Mouse (Mus musculus) layer of hippocampus, postnatal 36 days (tissue): Measurements from ENCODE around the gene Pdzd7. TPM values are rescaled to one million over a fixed set of nuclear protein-coding genes. Genes with fewer than 3 reads are reported as not detected.

Experiments
- DNase-seq, 2 experiments: peaks; one replicate each; pipeline ENCODE4 v3.0.0; 2022
- total RNA-seq, 2 experiments: library from RNA; stranded (reverse); gene quantifications; 2 replicates each; pipeline ENCODE4 v1.2.3; 2021

The Pdzd7 gene
- total RNA-seq, 2 experiments from 2014 or later: 2.2 to 3.4 TPM

DNA sequence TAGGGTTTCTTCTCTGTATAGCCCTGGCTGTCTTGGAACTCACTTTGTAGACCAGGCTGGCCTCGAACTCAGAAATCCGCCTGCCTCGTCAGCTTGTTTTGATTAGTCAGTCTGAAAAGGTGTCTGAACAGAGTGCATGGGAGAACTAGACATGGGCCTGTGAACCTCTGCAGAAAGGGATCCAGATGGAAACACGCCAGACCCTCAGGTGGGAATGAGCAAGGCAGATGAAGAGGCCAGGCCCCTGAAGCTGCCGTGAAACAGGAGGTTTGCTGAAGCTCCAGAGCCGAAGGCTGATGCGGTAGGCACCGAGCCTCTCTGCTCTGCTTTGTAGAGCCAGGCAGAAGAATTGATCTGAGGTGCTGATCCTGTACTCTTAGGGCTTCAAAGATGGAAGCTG, 33.3 kb downstream of the Pdzd7 start:
- no peak for DNase-seq

DNA sequence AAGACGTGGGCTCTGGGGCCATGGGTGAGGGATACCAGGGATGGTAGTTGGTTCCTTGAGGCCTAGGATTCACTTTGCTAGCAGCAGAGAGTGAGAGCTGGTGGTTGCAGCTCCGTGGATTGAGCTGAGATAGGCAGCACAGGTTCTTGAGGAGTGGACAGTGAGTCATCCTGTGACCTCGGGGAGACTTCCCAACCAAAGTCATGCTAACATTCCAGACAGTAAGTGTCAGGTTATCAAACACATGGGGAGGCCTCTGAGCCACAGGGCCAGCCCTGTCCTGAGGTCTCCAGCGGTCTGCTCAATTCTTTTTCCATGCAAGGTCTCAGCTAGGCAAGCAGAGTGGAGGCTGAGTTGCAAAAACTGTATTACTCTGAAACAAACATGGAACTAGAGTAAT, 34.9 kb downstream of the Pdzd7 start:
- DNase-seq: no peak

DNA sequence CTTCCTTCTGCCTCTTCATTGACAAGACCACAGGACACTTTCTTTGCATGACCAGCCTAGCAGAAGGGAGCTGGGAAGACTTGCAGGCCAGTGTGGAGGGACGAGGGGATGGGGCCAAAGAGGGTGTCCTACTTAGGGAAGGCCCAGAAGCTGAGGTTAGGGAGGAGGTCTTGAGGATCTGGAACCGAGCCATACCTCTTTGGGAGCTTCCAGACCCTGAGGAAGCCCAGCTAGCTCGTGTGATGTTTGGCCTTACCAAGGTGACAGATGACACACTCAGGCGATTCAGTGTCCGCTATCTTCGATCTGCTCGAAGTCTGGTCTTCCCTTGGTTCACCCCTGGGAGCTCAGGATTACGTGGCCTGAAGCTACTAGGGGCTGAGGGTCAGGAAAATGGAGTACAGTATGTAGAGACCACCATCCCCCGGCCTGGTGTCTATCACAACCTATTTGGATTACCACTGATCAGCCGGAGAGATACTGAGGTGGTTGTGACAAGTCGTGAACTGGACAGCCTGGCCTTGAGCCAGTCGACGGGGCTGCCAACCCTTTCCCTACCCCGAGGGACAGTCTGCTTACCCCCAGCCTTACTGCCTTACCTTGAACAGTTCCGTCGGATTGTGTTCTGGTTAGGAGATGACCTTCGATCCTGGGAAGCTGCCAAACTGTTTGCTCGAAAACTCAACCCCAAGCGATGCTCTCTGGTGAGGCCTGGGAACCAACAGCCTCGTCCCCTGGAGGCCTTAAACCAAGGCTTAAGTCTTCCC, 37.9 kb downstream of the Pdzd7 start:
- no peak for DNase-seq

DNA sequence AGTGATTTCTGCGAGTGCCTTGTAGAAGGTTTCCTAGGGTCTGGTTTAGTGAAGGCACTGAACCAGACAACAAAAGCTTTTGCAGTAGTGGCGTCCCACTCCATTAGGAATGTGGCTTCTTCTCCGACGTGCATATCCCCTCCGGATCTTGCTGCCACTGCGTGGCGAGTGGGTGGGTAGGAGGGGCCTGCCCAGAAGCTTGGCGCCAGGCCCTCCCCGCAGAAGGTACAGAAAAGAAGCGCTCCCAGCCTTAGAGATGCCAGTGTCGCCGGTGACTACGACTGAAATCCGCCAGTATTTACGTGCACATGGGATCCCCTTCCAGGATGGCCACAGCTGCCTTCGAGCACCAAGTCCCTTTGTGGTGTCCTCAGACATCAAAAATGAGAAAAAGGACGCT, 38.5 kb downstream of the Pdzd7 start:
- DNase-seq: no peak

DNA sequence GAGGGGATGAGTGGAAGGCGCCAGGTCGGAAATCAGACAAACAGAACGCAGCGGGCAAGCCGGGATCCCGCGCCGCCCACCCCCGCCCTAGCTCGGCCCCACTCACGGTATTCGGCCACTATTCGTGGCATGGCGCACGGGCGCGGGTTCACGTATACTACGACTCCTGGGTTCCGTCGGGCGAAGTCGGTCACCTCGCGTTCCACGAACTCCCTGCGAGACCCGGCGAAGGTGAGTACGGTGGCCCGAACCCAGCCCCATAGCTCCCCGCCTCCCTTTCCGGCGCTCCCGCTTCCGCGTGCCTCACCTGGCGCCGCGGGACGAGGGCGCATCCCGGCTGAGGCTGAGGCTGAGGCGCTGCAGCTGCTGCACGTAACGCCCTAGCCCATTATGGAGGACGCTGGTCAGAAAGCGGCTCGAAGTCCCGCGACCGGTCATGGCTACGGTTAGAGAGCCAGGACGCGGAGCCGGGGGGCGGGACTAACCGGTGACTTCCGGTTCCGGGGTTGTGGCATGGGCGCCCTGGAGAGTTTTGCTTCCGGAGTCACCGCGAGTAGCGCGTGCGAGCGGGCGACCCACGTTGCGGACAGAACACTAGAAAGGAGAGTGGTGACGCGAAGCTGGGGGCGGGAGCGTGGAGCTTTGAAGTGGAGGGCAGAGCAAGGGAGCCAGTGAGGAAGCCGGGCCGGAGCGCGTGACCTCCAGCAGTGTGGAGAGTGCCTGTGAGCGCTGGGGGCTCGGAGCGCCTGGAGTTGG, 39.4 kb downstream of the Pdzd7 start, which contains the start of gene Mrpl43:
Gene Mrpl43 (minus strand): TSS at position 486 of the 756 bp plus-strand sequence.
- DNase-seq: peak; percentile 95 to 96

DNA sequence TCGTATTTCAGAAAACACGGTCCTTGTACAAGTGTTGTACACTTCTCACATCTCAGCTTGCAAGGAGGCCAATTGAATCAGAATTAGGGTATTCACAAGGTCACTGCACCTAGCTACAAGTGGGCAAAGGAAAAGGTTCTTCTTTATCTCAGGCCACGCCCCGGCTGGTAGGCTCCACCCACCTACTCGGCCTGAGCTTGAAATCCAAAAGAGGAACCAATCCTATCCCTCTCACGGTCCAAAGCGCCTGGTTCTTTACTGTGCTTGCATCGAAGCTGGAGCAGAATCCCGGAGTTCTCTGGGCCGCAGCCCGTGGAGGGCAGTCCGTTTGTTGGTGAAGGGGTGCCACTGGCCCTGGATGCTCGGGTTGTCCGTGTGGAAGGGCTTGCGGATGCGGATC, 40.1 kb downstream of the Pdzd7 start, which contains the start of gene Twnk:
Gene Twnk (plus strand): TSS at position 220 of the 400 bp plus-strand sequence.
- no peak for DNase-seq

DNA sequence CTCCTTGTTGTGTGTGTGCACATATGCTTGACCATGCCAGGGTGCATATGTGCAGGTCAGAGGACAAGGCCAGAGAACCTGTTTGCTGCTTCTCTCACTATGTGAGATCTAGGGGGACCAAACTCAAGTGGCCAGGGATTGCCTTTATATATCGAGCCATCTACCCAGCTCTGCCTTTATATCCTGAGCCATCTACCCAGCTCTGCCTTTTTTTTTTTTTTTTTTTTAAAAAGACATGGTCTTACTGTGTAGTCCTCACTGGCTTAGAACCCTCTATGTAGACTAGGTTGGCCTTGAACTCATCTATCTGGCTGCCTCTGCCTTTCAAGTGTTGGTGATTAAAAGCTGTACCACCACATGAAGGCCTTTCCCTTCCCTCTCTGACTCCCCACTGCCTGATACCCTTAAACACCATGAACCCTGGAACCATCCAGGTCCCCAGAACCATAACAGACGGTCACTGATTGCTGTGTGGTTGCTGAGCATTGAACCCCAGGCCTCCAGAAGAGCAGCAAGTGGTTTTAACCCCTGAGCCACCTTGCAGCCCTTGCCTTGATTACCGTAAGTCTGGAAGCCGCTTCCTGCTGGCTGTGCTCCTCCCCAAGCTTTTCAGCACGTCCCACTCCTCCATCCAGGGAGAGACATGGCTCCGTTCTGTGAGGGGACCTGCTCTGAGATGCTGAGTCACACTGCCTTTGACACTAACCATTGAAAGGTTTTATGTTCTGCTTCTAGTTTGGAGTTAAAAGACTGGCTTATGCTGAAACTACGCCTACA, 41.6 kb downstream of the Pdzd7 start:
- no peak for DNase-seq

DNA sequence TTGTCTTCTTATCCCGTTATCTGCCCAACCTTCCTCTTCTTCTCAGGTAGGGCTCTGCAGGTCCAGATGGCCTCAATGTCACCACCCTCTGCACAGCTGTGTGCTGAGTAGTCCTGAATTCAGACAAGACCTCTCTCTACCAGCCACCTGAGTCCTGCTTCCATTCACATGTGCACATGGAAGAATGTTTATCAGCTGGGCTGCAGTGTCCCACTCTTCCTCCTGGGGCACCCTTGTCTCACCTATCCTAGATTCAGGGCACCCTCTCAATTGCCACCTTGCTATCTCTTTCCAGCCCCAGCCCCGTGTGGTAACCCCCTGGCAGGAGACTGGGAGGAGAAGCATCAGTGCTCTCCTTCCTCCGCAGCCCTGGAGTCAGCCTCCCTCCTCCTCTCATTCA, 43.2 kb downstream of the Pdzd7 start:
- DNase-seq: no peak

DNA sequence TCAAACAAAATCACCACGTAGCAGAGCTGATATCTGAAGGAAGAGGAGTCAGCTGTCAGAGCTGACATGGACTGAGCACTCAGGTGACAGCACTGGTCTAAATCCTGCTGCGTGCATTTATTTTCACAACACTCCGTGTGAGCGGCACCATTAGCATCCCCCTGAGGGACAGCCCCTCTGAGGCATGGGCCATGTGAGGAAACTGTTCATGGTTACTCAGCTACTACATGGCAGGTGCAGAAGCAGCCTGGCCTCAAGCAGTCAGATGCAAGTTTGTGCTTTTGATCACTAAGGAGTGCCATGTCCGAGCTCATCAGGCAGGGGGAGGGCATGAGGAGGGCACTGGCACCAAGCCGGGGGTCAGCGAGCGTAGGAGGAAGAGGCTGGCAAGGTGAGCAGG, 45.9 kb downstream of the Pdzd7 start:
- DNase-seq: no peak

DNA sequence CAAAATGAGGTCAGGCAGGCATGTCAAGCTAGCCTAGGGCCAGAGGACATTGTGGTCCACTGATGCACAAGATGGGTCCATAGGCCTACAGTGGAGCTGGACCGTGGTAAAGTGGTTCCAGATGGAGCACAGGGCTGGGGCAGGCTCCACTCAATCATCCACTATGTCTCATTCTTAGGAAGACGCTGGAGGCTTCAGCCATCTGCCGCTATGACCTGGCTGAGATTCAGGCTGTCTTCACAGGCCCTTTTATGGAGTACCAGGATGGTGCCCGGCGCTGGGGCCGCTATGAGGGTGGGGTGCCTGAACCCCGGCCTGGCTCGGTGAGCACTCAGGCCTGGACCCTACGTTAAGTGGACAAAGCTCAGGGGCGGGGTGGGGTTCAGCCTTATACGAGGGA, 47.7 kb downstream of the Pdzd7 start:
- DNase-seq: no peak

DNA sequence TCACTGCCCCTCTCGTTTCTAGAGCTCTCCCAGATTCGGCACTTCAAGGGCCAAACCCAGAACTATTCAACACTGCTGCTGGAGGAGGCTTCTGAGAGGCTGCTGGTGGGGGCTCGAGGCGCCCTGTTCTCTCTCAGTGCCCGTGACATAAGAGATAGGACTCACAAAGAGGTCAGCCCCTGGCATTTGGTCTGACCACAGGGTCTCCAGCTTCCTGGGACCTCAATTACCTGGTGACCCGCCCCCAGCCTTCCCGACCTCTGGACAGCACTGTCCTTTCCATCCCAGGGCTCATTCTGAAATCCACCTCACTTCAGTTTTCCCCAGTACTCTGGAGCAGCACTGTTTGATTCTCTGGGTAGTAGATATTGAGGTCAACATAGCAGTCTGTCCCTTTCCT, 52.8 kb downstream of the Pdzd7 start:
- no peak for DNase-seq

DNA sequence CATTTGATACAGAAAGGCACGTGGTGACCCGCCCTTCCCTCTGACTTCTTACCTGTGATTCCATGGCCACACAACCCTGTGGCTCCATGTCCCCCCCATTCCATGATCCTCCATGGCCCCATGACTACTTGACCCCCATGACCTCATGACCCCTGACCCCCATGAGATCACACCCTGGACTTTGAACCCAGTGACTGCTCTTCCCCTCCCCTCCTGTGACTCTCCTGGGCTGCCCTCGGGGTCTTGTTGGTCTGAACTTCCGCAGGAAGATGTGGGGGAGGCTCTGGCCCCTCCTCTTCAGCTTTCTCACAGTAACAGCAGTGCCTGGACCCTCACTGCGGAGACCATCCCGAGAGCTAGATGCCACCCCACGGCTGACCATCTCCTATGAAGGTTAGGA, 53.3 kb downstream of the Pdzd7 start:
- DNase-seq: no peak

DNA sequence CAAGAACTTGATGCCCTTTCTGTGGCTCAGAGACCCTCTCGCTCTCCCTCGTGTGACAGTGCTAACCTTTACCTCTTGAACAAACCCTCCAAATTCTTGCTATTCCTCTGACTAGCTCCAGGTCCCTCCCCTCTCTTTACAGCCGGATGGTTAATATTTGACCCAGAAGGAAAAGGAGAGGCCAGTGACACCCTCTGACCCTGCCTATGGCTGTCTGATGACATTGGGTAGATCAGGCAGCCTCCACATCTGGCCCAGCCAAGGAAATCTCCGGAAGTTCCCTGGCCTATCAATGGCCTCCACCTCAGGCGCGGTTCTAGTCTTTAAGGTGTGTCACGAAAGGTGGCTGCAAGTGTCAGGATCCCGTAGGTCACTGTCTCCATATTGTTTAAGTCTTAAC, 54.5 kb downstream of the Pdzd7 start:
- no peak for DNase-seq

DNA sequence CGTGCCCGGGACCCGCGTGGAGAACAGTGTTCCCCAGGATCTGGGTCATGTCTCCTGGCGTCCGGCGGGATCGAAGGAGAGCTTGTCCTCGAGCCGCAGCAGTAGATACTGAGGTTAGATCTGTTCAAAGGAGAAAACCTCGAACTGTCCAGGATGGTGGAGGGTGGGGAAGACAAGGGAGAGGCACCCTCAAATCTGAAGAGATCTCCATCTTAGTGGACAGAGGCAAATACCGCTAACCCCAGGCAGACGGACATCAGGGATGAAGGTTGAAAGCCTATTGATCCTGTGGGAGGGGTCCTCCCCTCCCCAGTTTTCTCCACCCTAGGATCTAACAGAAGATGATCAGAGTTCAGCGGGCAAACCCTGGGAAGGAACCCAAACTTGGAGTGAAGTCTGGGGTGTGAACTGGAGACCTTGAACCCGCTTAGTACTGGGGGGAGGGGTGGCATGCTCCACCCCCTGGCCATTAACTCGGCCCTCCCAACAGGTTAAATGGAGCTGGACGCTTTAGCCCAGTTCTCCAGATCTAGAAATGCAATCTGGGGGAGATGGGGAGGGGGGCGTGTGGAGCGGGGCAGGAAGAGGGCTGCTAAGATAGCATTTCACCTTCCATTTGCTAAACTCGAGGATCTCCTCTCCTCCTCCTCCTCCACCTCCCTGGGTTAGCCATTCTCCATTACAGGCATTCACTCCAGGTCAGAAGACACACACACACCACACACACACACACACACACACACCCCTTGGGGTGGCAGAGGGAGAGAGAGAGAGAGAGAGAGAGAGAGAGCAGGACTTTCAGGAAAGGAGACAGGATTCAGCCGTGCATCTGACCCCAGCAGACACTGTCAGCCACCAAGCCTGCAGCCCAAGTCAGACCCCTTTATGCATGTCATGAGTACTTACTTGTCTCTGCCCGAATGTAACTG, 55.7 kb downstream of the Pdzd7 start:
- no peak for DNase-seq

DNA sequence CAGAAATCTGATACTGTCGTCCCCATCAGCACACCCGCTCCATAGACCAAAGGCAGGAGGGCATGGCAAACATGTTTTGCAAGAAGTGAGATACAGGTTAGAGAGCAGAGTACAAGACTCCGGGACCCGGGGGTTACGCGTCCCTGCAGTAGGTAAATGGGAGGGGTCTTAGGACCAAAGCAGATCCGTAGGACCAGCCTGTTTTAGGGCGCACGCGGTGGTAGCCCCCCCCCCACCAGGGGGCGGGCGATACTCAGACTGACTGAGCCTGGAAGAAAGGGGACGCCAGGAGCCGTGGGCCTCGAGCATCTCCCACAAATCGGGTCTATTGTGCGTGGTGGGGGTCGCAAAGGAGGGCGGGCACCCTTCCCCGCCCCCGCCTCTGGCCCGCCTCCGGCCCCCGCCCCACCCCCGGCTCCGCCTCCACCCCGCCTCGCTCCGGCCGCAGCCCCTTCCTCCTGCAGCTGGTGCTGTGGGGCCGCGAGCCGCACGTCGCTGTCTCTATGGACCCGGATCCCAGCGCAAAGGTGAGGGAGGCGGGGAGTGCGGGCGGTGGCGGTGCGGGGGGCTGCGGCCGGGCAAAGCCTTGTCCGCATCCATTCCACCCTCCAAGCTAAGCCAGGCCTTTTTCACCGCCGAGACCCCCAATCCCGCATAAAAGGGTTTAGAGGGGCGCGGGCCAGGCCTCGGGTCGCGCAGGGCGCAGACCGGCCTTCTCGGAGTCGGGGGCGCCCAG, 56.5 kb downstream of the Pdzd7 start, which contains the start of gene Sema4g:
Gene Sema4g (plus strand): TSS at position 271 of the 736 bp plus-strand sequence.
- no peak for DNase-seq

DNA sequence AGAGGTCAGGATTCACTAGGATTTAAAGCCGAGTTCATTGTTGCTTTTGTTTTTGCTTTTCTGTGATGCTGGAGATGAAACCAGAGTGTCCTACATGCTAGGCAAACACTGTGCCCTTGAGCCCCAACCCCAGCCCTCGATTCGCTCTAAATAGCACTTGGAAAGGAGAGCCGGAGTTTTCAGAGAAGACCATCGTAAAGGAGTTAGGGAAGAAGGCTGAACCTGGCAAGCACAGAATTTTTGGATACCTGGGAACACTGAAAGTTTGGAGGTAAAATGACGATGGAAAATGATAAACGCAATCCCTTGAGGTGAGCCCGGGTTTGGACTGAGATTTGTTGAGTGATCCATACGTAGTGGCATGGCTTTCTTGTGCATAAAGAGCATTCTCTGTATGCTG, 57.2 kb downstream of the Pdzd7 start:
- DNase-seq: no peak

DNA sequence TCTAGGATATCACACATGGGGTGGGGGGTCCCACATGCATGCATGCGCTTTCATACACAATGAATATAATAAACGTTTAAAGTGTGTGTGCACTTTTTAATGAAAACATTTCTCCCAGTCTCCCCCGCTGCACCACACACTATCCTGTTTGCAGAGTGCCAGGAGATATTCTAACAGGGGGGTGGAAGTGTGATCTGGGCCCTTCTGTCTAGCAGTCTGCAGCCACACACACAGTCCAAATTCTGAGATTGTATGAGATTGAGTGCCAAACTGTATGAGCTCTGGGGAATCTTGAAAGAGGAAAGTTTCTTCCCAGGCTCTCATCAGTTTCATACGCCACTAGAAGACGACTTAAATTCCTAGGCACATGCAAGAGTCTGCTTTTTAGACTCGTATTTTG, 57.7 kb downstream of the Pdzd7 start:
- peak in 1 of 2 experiments; percentile 48 for DNase-seq

DNA sequence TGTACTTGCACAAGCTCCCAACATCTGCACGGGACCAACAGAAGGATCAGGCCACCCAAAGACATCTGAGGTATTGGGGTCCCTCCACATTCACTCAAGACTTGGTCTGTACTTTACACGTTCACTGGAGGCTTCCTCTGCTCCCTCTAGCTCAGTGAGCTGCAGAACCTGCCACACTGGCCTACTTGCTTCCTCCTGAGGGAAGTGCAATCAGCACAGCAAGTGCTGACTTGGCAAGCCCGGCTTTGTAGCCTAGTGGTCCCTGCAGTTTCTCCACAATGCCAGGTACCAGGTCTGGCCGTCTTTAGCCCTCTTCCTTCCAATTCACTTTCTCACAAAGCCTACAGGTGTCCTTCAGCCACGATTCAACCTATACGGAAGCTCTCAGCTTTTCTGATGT, 58.5 kb downstream of the Pdzd7 start:
- DNase-seq: no peak

DNA sequence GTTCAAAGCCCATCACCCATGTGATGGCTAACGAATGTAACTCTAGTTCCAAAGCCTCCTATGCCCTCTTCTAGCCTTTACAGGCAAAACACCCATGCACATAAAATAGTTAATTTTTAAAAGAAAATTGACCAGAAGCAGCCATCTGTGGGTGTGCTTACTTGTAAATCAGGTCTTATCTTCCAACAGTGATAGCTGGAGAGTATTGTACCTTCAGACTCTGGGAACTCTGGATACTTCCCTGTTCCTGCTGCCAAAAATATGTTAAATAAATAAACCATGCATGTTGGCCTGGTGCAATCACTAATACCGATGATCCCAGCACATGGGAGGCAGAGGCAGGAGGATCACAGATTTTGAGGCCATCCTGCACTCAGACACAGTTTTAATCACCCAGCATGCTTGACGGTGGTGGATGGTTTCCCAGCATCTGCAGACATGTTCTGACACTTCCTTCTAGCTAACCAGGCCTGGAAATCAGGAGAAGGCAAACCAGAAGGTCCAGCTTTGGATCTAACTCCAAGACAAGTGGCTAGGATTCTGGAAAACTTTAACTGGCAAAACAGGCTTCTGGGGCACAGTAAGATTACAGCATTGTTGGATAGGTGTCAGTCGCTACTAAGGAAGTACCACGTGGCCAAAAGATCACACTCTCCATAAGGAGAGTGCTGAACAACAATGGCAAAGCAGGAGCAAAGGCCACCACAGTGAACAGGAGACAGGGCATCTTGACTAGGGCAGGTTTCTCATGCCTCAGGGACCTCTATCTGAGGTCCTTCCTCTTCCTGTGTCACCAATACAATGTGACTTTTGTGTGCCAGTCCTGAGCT, 60.1 kb downstream of the Pdzd7 start:
- no peak for DNase-seq

DNA sequence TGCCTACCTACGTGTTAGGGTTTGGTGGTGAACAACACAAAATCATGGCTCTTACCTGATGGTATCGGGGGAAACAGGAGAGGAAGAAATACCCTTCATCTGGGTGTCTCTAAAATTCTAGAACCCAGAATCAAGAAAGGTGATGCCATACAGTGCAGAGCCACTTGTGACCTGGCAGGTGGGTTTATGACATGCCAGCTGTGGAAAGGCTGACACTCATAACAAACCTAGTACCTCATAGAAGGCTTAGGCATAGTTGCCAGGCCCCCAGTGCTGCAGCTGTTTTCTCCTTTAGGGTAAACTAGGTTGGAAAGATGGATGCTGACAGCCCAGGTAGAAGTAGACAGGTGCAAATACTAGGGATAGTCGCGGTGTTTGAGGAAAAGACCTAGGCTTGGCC, 61.1 kb downstream of the Pdzd7 start:
- no peak for DNase-seq
